Mouse (Mus musculus) liver, embryonic 14.5 days (tissue): ENCODE data around the gene Palld. TPM values are rescaled to one million over a fixed set of nuclear protein-coding genes. Genes with fewer than 3 reads are reported as not detected.

Experiments
- ATAC-seq: fragments of 200-750 bp; cut with Nextera tagmentation; 2 replicates; pipeline ENCODE4 v1.8.0; 2017; ENCODE audit warnings: moderate number of reproducible peaks, mild to moderate bottlenecking, moderate library complexity; ENCODE audit not compliant: insufficient read depth
- DNase-seq, 3 experiments: peaks; one replicate each; pipeline ENCODE4 v3.0.0-alpha.2; 2012 to 2013; ENCODE audit warnings: low read depth in 3 of 3, low spot score in 3 of 3
- H3K27ac ChIP-seq: fragments of 300-500 bp; sonication (generic); 2 replicates; pipeline ENCODE4 v1.5.1; 2014; ENCODE audit warnings: moderate library complexity, mild to moderate bottlenecking, control low read depth, inconsistent platforms
- H3K27me3 ChIP-seq: fragments of 300-500 bp; sonication (generic); 2 replicates; pipeline ENCODE4 v1.6.1; 2014; ENCODE audit warnings: mild to moderate bottlenecking, low read length, moderate library complexity; ENCODE audit not compliant: control insufficient read depth, insufficient read depth
- H3K36me3 ChIP-seq: fragments of 300-500 bp; sonication (generic); replicated peaks from 2 replicates; pipeline ENCODE4 v1.6.1; 2014; ENCODE audit warnings: low read depth; ENCODE audit not compliant: control insufficient read depth, insufficient read depth
- H3K4me1 ChIP-seq, 2 experiments: fragments of 200-500 bp in 1 of 2; fragments of 300-500 bp in 1 of 2; sonication (generic) in 1 of 2; replicated peaks; 2 replicates each; pipeline ENCODE4 v1.6.1; 2012 to 2014; ENCODE audit warnings: antibody characterized with exemption in 1 of 2, inconsistent platforms in 1 of 2, low read length in 1 of 2; ENCODE audit not compliant: control insufficient read depth in 2 of 2, insufficient read depth in 2 of 2
- H3K4me2 ChIP-seq: fragments of 300-500 bp; sonication (generic); 2 replicates; pipeline ENCODE4 v1.6.1; 2014; ENCODE audit warnings: low read depth, mild to moderate bottlenecking, control low read depth, moderate library complexity
- H3K4me3 ChIP-seq, 2 experiments: fragments of 200-500 bp in 1 of 2; fragments of 300-500 bp in 1 of 2; sonication (generic) in 1 of 2; 2 replicates each; pipeline ENCODE4 v1.5.1; 2012 to 2014; ENCODE audit warnings: low read depth in 2 of 2, low read length in 2 of 2, mild to moderate bottlenecking in 2 of 2, control low read depth in 1 of 2, inconsistent platforms in 1 of 2, moderate library complexity in 1 of 2; ENCODE audit not compliant: insufficient read depth in 1 of 2
- H3K9ac ChIP-seq: fragments of 300-500 bp; sonication (generic); replicated peaks from 2 replicates; pipeline ENCODE4 v1.6.1; 2014; ENCODE audit warnings: mild to moderate bottlenecking, control low read depth, moderate library complexity
- H3K9me3 ChIP-seq: fragments of 300-500 bp; sonication (generic); 2 replicates; pipeline ENCODE4 v1.6.1; 2016; ENCODE audit warnings: low read length, mixed read lengths; ENCODE audit not compliant: control insufficient read depth
- CTCF ChIP-seq: IDR thresholded peaks from 2 replicates; pipeline ENCODE4 v1.5.1; 2016; ENCODE audit warnings: antibody characterized with exemption, low read depth, control low read depth
- EP300 ChIP-seq: IDR thresholded peaks from 2 replicates; pipeline ENCODE4 v1.6.1; 2016; ENCODE audit warnings: antibody characterized with exemption, low read depth
- WGBS: fragments of 180-500 bp; shearing (Covaris S2); extraction: QIAGEN DNeasy Blood & Tissue Kit; methylation state at CpG from one replicate; pipeline ENCODE4 v1.1.7; 2014; ENCODE audit not compliant: insufficient replicate concordance; 5-methylcytosine and 5-hydroxymethylcytosine counted together
- polyA plus RNA-seq, 2 experiments: library from polyadenylated mRNA; depleted of rRNA in 1 of 2; stranded (reverse) in 1 of 2; unstranded in 1 of 2; fragments of >200 nt; fragmentation: Nextera tagmentation in 1 of 2; extraction: Ambion mirVana in 1 of 2; gene quantifications; 2 replicates each; pipeline versions ENCODE4 v1.2.1 to v1.2.3; 2012 to 2014

The Palld gene
- polyA plus RNA-seq, 2 experiments: 1.8 to 2.9 TPM

DNA sequence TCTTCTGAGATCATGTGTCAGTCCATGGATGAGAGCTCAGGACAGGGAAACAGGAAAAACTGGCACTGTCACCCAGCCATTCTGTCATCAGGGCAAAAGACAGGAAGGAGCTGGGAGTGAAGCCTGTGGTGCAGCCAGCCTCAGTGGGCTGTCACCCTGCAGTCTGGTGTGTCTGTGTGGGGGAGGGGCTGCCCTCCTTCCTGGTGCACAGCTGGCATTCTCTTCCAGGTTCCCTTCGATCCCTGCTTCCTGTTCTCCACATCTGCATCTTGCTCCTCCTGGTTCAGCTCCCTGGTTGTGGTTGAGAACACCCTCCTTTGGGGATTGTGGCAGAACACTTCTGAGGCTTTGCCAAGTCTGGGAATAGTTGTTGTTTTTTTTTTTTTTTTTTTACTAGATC is 207.1 kb downstream of the Palld start:
- no peaks in the 10 kb centered on the region for H3K27me3 ChIP-seq
- DNase-seq (no peak), ATAC-seq (no peak)
- no peaks in the 10 kb centered on the region for H3K36me3 ChIP-seq
- WGBS: 19% methylated on average over 1 of the region's 1 CpGs
- no peaks in the 10 kb centered on the region for H3K9me3 ChIP-seq
- H3K4me1 ChIP-seq: no peaks in the 10 kb centered on the region
- no peak overlapping the region for H3K4me3 ChIP-seq
- H3K27ac ChIP-seq: no peak overlapping the region
- no peak overlapping the region for H3K9ac ChIP-seq
- TF ChIP-seq EP300 (no peak), CTCF (no peak)
- H3K4me2 ChIP-seq: no peak overlapping the region

DNA sequence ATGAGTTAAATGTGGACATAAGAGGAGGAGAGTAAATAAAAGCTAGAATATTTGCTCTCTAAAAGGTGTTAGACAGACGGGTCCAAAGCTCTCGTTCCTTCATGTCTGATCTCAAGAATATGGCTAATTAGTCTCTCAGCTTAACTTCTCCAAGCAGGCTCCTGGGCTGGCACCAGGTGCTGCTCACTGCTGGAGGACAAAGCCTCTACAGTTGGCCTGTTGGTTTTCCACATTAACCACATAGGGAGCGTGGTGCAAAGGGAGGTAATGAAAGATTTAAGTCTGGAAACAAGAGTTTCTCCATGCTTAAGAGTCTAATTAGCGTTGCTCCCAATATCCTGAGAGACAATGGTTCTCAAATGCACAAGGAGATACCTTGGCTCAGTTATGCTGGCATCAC is 209.6 kb downstream of the Palld start:
- Histone ChIP-seq H3K27ac (no peak overlapping the region), H3K9me3 (no peaks in the 10 kb centered on the region), H3K36me3 (no peaks in the 10 kb centered on the region), H3K4me3 (no peak overlapping the region), H3K4me1 (no peaks in the 10 kb centered on the region), H3K9ac (no peak overlapping the region), H3K27me3 (no peaks in the 10 kb centered on the region), H3K4me2 (no peak overlapping the region)
- WGBS: 52% methylated on average over 4 of the region's 4 CpGs
- ATAC-seq (no peak), DNase-seq (no peak)
- no peak for TF ChIP-seq EP300
- no peak for TF ChIP-seq CTCF

DNA sequence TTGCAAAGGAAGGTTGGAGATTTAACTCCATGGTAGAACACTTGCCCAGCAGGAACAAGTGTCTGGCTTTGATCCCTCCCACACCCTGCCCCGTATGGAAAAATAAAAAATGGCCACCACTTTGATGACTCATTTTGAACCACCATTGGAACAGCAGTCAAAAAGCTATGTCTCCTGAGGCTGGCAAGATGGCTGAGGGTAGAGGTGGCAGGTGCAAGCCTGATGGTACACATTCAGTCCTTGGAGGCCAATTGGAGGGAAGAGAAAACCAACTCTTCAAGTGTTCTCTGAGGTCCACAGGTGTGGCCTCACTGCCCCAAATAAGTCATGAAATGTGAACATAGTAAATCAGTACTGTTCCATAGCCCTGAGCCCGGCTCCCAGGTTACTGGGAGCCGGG is 210.4 kb downstream of the Palld start:
- no peak overlapping the region for H3K9ac ChIP-seq
- H3K4me2 ChIP-seq: no peak overlapping the region
- H3K27me3 ChIP-seq: no peaks in the 10 kb centered on the region
- H3K36me3 ChIP-seq: no peaks in the 10 kb centered on the region
- no peak overlapping the region for H3K4me3 ChIP-seq
- 53% methylated on average over 3 of the region's 3 CpGs for WGBS
- no peaks in the 10 kb centered on the region for H3K4me1 ChIP-seq
- ATAC-seq (no peak), DNase-seq (no peak)
- H3K9me3 ChIP-seq: no peaks in the 10 kb centered on the region
- H3K27ac ChIP-seq: no peak overlapping the region
- TF ChIP-seq EP300: no peak
- no peak for TF ChIP-seq CTCF

DNA sequence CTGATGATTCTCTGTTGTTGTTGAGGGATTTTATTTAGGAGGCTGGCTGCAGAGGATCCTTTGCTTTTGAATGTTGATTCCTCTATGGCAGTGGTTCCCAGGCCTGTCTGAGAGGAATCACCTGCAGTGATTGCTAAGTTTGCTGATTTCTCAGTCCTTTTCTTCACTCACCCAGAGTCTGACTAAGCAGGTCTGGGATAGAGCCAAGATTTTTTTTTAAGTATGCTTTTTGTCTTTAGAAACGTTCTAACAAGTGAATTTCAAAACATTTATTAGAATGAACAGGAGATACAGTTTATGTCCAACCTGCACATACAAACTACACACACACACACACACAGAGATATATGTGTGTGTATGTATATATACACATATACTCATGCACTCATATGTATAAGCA is 211.1 kb downstream of the Palld start:
- no peak overlapping the region for H3K4me2 ChIP-seq
- TF ChIP-seq EP300: no peak
- no peak for TF ChIP-seq CTCF
- no peaks in the 10 kb centered on the region for H3K36me3 ChIP-seq
- no peaks in the 10 kb centered on the region for H3K4me1 ChIP-seq
- no peaks in the 10 kb centered on the region for H3K9me3 ChIP-seq
- no peaks in the 10 kb centered on the region for H3K27me3 ChIP-seq
- WGBS: 36% methylated on average over 1 of the region's 1 CpGs
- no peak for DNase-seq
- H3K9ac ChIP-seq: no peak overlapping the region
- H3K27ac ChIP-seq: no peak overlapping the region
- ATAC-seq: no peak
- no peak overlapping the region for H3K4me3 ChIP-seq

DNA sequence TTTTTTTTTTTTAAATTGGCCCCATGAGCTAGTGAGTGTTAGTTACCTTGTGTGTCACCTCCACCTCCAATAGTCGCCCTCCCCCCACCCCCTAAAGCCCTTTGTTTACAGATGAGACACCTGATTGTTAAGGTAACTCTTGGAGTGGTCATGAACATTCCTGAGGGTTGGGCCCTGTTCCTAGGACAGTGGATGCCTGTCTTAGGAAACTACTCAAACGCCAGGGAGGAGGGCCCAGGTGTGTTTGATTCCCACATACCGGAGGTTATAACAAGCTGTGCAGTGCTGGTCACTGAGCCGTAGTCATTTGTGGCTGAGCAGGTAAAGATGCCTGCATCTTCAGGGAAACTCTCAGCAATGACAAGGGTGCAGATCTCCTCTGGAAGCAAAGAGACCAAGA is 215.4 kb downstream of the Palld start:
- 70% methylated on average over 4 of the region's 4 CpGs for WGBS

More for the DNA sequence above, 215.4 kb downstream of the Palld start:
- no peak overlapping the region for H3K27ac ChIP-seq
- no peak overlapping the region for H3K9ac ChIP-seq
- ATAC-seq (no peak), DNase-seq (no peak)
- no peaks in the 10 kb centered on the region for H3K4me1 ChIP-seq
- no peak overlapping the region for H3K4me2 ChIP-seq
- no peaks in the 10 kb centered on the region for H3K9me3 ChIP-seq
- H3K4me3 ChIP-seq: no peak overlapping the region
- TF ChIP-seq EP300 (no peak), CTCF (no peak)
- H3K36me3 ChIP-seq: no peaks in the 10 kb centered on the region
- H3K27me3 ChIP-seq: no peaks in the 10 kb centered on the region
